Mouse (Mus musculus) forebrain, postnatal 0 days (tissue): ENCODE data around the gene Ccdc40. TPM values are rescaled to one million over a fixed set of nuclear protein-coding genes. Genes with fewer than 3 reads are reported as not detected.

Source experiments
- ATAC-seq: fragments of 200-750 bp; cut with Nextera tagmentation; 2 replicates; pipeline ENCODE4 v1.8.0; 2017; ENCODE audit warnings: mild to moderate bottlenecking, moderate library complexity
- DNase-seq: peaks from one replicate; pipeline ENCODE4 v3.0.0-alpha.2; 2015
- H3K27ac ChIP-seq: fragments of 300-500 bp; sonication (generic); 2 replicates; pipeline ENCODE4 v1.5.1; 2014; ENCODE audit warnings: low read depth, mild to moderate bottlenecking, antibody characterized with exemption, low read length, moderate library complexity, mixed read lengths
- H3K27me3 ChIP-seq: fragments of 300-500 bp; sonication (generic); 2 replicates; pipeline ENCODE4 v1.6.1; 2014; ENCODE audit warnings: mild to moderate bottlenecking, low read length, mixed read lengths; ENCODE audit not compliant: insufficient read depth
- H3K36me3 ChIP-seq: fragments of 300-500 bp; sonication (generic); 2 replicates; pipeline ENCODE4 v1.6.1; 2014; ENCODE audit warnings: mild to moderate bottlenecking, moderate library complexity; ENCODE audit not compliant: insufficient read depth
- H3K4me1 ChIP-seq: fragments of 300-500 bp; sonication (generic); 2 replicates; pipeline ENCODE4 v1.6.1; 2014; ENCODE audit warnings: antibody characterized with exemption; ENCODE audit not compliant: insufficient read depth
- H3K4me2 ChIP-seq: fragments of 300-500 bp; sonication (generic); 2 replicates; pipeline ENCODE4 v1.6.1; 2014; ENCODE audit warnings: low read depth, mild to moderate bottlenecking, moderate library complexity
- H3K4me3 ChIP-seq: fragments of 300-500 bp; sonication (generic); 2 replicates; pipeline ENCODE4 v1.5.1; 2014; ENCODE audit warnings: low read depth, low read length, mixed read lengths
- H3K9ac ChIP-seq: fragments of 300-500 bp; sonication (generic); 2 replicates; pipeline ENCODE4 v1.6.1; 2014; ENCODE audit warnings: mild to moderate bottlenecking
- H3K9me3 ChIP-seq: fragments of 300-500 bp; sonication (generic); 2 replicates; pipeline ENCODE4 v1.6.1; 2016; ENCODE audit warnings: low read length
- CTCF ChIP-seq: sonication (generic); IDR thresholded peaks from 2 replicates; pipeline ENCODE4 v1.5.1; 2016; ENCODE audit warnings: antibody characterized with exemption, control low read depth, low read depth
- WGBS: fragments of 180-500 bp; shearing (Covaris S2); extraction: QIAGEN DNeasy Blood & Tissue Kit; methylation state at CpG from one replicate; pipeline ENCODE4 v1.1.7; 2014; 5-methylcytosine and 5-hydroxymethylcytosine counted together
- polyA plus RNA-seq: library from polyadenylated mRNA; unstranded; fragments of >200 nt; fragmentation: Nextera tagmentation; extraction: Ambion mirVana; gene quantifications from 2 replicates; pipeline ENCODE4 v1.2.1, GENCODE M21; 2015
- total RNA-seq: library from RNA; depleted of rRNA; stranded (reverse); fragments of >200 nt; gene quantifications from 2 replicates; pipeline ENCODE4 v1.2.3, GENCODE M21; 2014

Ccdc40 gene
- total and polyA plus RNA-seq, 2 experiments from 2014 or later = 11.8 to 14.6 TPM

DNA sequence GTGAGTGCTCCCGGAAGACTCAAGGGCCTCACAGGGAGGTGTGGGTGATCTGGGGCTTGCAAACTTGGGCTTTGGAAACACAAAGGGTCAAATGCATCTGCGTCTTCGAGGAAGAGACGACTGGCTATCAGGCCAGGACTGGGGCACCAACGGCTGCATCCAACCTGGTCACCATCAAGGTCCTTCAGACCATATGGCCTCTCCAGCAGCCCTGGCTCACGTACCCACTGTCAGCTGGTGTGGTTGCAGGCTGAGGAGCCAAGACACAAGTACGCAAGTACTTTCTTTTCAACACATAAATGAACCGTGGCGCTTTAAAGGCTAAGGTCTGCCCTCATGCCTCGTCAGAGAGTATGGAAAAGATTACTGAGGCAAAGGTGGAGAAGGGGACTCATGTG is 40.6 kb upstream of the Ccdc40 start:
- Histone ChIP-seq H3K4me1 (peaks cover 6% of the 10 kb centered on the region; the same call in 1 of the 2 replicates), H3K9ac (no peak overlapping the region), H3K4me3 (no peak overlapping the region), H3K36me3 (0 out of 2 replicates have a peak, but pooled peaks cover 3% of the 10 kb centered on the region), H3K27ac (no peak overlapping the region), H3K27me3 (no peaks in the 10 kb centered on the region), H3K9me3 (no peaks in the 10 kb centered on the region), H3K4me2 (no peak overlapping the region)
- TF ChIP-seq CTCF = no peak
- no peak for DNase-seq
- ATAC-seq = no peak
- 57% methylated on average over 10 of the region's 10 CpGs for WGBS

- H3K27ac ChIP-seq = no peak overlapping the region
- H3K9me3 ChIP-seq = no peaks in the 10 kb centered on the region
- DNase-seq (no peak), ATAC-seq (no peak)
- H3K27me3 ChIP-seq = no peaks in the 10 kb centered on the region
- H3K4me2 ChIP-seq = no peak overlapping the region
- peaks cover 6% of the 10 kb centered on the region; the same call in 1 of the 2 replicates for H3K4me1 ChIP-seq
- no peak overlapping the region for H3K9ac ChIP-seq
- no peak overlapping the region for H3K4me3 ChIP-seq
- WGBS = 48% methylated on average over 6 of the region's 6 CpGs
- H3K36me3 ChIP-seq = 0 out of 2 replicates have a peak, but pooled peaks cover 3% of the 10 kb centered on the region
- TF ChIP-seq CTCF = no peak
These were observed 40.0 kb upstream of the Ccdc40 start for GRCm38 (mm10) chr11:119188389-119188788.

GRCm38 (mm10) chr11:119189319-119189718 is 39.1 kb upstream of the Ccdc40 start:
- H3K9me3 ChIP-seq = no peaks in the 10 kb centered on the region
- no peak overlapping the region for H3K27ac ChIP-seq
- no peak overlapping the region for H3K4me2 ChIP-seq
- WGBS = 93% methylated on average over 3 of the region's 3 CpGs
- H3K27me3 ChIP-seq = no peaks in the 10 kb centered on the region
- no peak overlapping the region for H3K9ac ChIP-seq
- no peak for TF ChIP-seq CTCF
- 0 out of 2 replicates have a peak, but pooled peaks cover 3% of the 10 kb centered on the region for H3K36me3 ChIP-seq
- peaks cover 6% of the 10 kb centered on the region; the same call in 1 of the 2 replicates for H3K4me1 ChIP-seq
- no peak for DNase-seq
- H3K4me3 ChIP-seq = no peak overlapping the region
- ATAC-seq = no peak

GRCm38 (mm10) chr11:119190498-119190897 is 37.9 kb upstream of the Ccdc40 start:
- Histone ChIP-seq H3K9ac (no peak overlapping the region), H3K9me3 (no peaks in the 10 kb centered on the region), H3K4me2 (no peak overlapping the region), H3K27me3 (no peaks in the 10 kb centered on the region), H3K36me3 (0 out of 2 replicates have a peak, but pooled peaks cover 3% of the 10 kb centered on the region), H3K27ac (no peak overlapping the region), H3K4me3 (no peak overlapping the region), H3K4me1 (peaks cover 6% of the 10 kb centered on the region; the same call in 1 of the 2 replicates)
- peak; percentile 82 for TF ChIP-seq CTCF
- peak; percentile 72 for DNase-seq
- 30% methylated on average over 11 of the region's 11 CpGs for WGBS
- peak; percentile 79 for ATAC-seq

GRCm38 (mm10) chr11:119191606-119192081 is 36.7 kb upstream of the Ccdc40 start:
- Histone ChIP-seq H3K9ac (no peak overlapping the region), H3K27ac (no peak overlapping the region)

DNA sequence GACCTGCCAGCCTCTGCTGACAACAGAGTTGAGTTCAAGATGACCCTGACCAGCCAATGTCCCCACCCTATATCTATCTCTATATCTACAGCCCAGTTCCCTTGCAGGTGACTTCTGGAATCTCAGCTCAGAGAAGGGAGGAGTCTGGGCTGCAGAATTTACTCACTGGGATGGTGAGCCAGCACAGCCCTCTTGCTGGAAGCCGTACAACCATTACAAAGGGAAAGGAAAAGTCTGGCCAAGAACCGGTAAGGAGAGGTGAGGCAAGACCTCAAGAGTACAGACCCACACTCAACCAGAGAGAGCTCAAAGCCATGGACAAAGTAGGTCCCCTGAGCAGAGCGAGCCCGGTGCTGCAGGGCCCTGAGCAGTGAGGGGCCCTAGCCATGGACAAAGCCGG is 36.2 kb upstream of the Ccdc40 start:
- ATAC-seq = no peak

More at GRCm38 (mm10) chr11:119191606-119192081, 36.7 kb upstream of the Ccdc40 start:
- Histone ChIP-seq H3K9me3 (no peaks in the 10 kb centered on the region), H3K4me2 (no peak overlapping the region), H3K4me3 (no peak overlapping the region), H3K27me3 (no peaks in the 10 kb centered on the region), H3K4me1 (peaks cover 6% of the 10 kb centered on the region; the same call in 1 of the 2 replicates), H3K36me3 (0 out of 2 replicates have a peak, but pooled peaks cover 3% of the 10 kb centered on the region)
- no peak for TF ChIP-seq CTCF
- ATAC-seq (no peak), DNase-seq (no peak)
- 87% methylated on average over 9 of the region's 9 CpGs for WGBS

DNA sequence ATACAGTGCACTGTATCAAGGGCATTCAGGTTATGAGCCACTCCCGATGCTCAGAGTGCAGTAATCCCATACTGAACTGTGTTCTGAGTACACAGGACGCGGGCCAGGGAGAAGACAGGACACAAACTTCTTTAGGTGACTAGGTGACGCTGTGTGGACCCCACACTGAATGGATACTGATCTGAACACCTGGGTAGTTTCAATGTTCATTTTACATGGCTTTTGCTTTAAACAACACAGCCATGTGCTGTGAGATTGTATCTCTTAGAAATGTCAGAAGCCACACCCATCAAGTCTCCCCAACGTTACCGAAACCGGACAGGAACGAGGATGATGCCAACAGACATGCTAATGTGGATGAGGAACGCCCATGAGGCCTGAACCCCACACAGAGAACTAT is 35.8 kb upstream of the Ccdc40 start:
- WGBS = 83% methylated on average over 9 of the region's 9 CpGs
- no peak overlapping the region for H3K9ac ChIP-seq

More for the DNA sequence above, 36.2 kb upstream of the Ccdc40 start:
- WGBS = 80% methylated on average over 5 of the region's 5 CpGs
- Histone ChIP-seq H3K4me3 (no peak overlapping the region), H3K9me3 (no peaks in the 10 kb centered on the region), H3K27me3 (no peaks in the 10 kb centered on the region), H3K36me3 (0 out of 2 replicates have a peak, but pooled peaks cover 3% of the 10 kb centered on the region), H3K4me1 (peaks cover 2% of the 10 kb centered on the region; the same call in 1 of the 2 replicates), H3K4me2 (no peak overlapping the region), H3K27ac (no peak overlapping the region), H3K9ac (no peak overlapping the region)
- TF ChIP-seq CTCF = no peak
- no peak for DNase-seq

More for the DNA sequence above, 35.8 kb upstream of the Ccdc40 start:
- 0 out of 2 replicates have a peak, but pooled peaks cover 3% of the 10 kb centered on the region for H3K36me3 ChIP-seq
- no peak overlapping the region for H3K4me2 ChIP-seq
- H3K27ac ChIP-seq = no peak overlapping the region
- H3K4me1 ChIP-seq = no peaks in the 10 kb centered on the region
- H3K4me3 ChIP-seq = no peak overlapping the region
- H3K9me3 ChIP-seq = no peaks in the 10 kb centered on the region
- ATAC-seq = no peak
- H3K27me3 ChIP-seq = no peaks in the 10 kb centered on the region
- TF ChIP-seq CTCF = no peak
- DNase-seq = no peak
